Mouse (Mus musculus) midbrain, embryonic 10.5 days (tissue): ENCODE data around the gene Tmem59. TPM values are rescaled to one million over a fixed set of nuclear protein-coding genes. Genes with fewer than 3 reads are reported as not detected.

Experiments
- DNase-seq: peaks from one replicate; pipeline ENCODE4 v3.0.0-alpha.2; 2017; ENCODE audit warnings: low spot score
- H3K27ac ChIP-seq: fragments of 300-500 bp; sonication (generic); replicated peaks from 2 replicates; pipeline ENCODE4 v1.5.1; 2016; ENCODE audit warnings: mild to moderate bottlenecking
- H3K27me3 ChIP-seq: fragments of 300-500 bp; sonication (generic); 2 replicates; pipeline ENCODE4 v1.6.1; 2016; ENCODE audit warnings: low read depth, mild to moderate bottlenecking; ENCODE audit not compliant: poor library complexity, severe bottlenecking
- H3K36me3 ChIP-seq: fragments of 300-500 bp; sonication (generic); 2 replicates; pipeline ENCODE4 v1.6.1; 2016; ENCODE audit warnings: mild to moderate bottlenecking, moderate library complexity
- H3K4me1 ChIP-seq: fragments of 300-500 bp; sonication (generic); 2 replicates; pipeline ENCODE4 v1.6.1; 2016
- H3K4me3 ChIP-seq: fragments of 300-500 bp; sonication (generic); 2 replicates; pipeline ENCODE4 v1.5.1; 2016; ENCODE audit warnings: mild to moderate bottlenecking, moderate library complexity
- H3K9me3 ChIP-seq: fragments of 300-500 bp; sonication (generic); replicated peaks from 2 replicates; pipeline ENCODE4 v1.6.1; 2016; ENCODE audit warnings: mild to moderate bottlenecking
- WGBS: fragments of 180-500 bp; shearing (Covaris S2); methylation state at CpG from one replicate; pipeline ENCODE4 v1.1.7; 2016; 5-methylcytosine and 5-hydroxymethylcytosine counted together
- polyA plus RNA-seq: library from polyadenylated mRNA; unstranded; fragments of >200 nt; fragmentation: Nextera tagmentation; extraction: Ambion mirVana; gene quantifications from 2 replicates; pipeline ENCODE4 v1.2.1, GENCODE M21; 2016

The Tmem59 gene
- polyA plus RNA-seq, 1 experiment from 2014 or later, result 279 TPM

DNA sequence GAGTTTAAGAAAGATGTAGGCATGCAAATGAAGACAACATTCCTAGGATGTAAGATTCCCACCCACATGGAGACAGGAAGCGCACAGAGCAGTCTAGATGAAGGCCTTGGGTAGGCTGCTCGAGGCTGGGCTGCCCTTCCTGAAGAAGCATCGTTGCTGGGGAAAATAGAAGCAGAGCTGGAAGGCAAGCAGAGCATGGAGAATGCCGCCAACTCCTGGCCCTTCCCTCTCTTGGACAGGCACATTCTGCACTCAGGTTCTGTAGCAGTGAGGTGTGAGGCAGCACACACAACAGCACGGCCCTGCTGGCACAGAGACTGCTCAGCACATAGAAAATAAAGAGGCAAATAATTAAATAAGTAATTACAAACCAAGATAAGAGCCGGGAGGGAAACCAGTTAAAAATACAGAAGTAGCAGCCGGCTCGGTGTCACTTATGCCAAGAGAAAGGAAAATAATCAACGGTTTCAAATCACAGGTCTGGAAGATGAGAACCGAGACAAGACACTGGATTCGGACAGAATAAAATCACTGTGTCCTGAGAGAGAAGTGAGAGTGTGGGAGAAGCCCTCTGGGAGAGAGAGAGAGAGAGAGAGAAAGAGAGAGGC lies 18.9 kb upstream of the Tmem59 start:
- no peak overlapping the region for H3K4me3 ChIP-seq
- no peaks in the 10 kb centered on the region for H3K27me3 ChIP-seq
- no peak for DNase-seq
- no peaks in the 10 kb centered on the region for H3K9me3 ChIP-seq
- WGBS, result 90% methylated on average over 11 of the region's 11 CpGs
- H3K27ac ChIP-seq, result no peak overlapping the region
- peaks cover 52% of the 10 kb centered on the region for H3K36me3 ChIP-seq
- peaks cover 1% of the 10 kb centered on the region; the same call in 1 of the 2 replicates for H3K4me1 ChIP-seq

- Histone ChIP-seq H3K9me3 (no peaks in the 10 kb centered on the region), H3K4me1 (peaks cover 2% of the 10 kb centered on the region; the same call in 1 of the 2 replicates), H3K36me3 (peaks cover 58% of the 10 kb centered on the region), H3K27me3 (no peaks in the 10 kb centered on the region), H3K4me3 (no peak overlapping the region), H3K27ac (0 out of 2 replicates have a peak overlapping the region, but pooled peaks have one; percentile 24)
- DNase-seq, result no peak
- 89% methylated on average over 8 of the region's 8 CpGs for WGBS
These were observed 18.0 kb upstream of the Tmem59 start for GRCm38 (mm10) chr4:107160181-107160580.

GRCm38 (mm10) chr4:107163341-107163740 lies 14.9 kb upstream of the Tmem59 start:
- Histone ChIP-seq H3K4me1 (peaks cover 2% of the 10 kb centered on the region; the same call in 1 of the 2 replicates), H3K36me3 (peaks cover 47% of the 10 kb centered on the region), H3K27me3 (no peaks in the 10 kb centered on the region), H3K27ac (0 out of 2 replicates have a peak overlapping the region, but pooled peaks have one; percentile 18), H3K4me3 (no peak overlapping the region), H3K9me3 (no peaks in the 10 kb centered on the region)
- no peak for DNase-seq
- WGBS, result 94% methylated on average over 10 of the region's 10 CpGs

GRCm38 (mm10) chr4:107163756-107164587 lies 14.2 kb upstream of the Tmem59 start:
- WGBS, result 53% methylated on average over 9 of the region's 9 CpGs
- Histone ChIP-seq H3K27me3 (no peaks in the 10 kb centered on the region), H3K4me1 (peaks cover 2% of the 10 kb centered on the region; the same call in 1 of the 2 replicates), H3K9me3 (no peaks in the 10 kb centered on the region), H3K4me3 (no peak overlapping the region), H3K36me3 (peaks cover 44% of the 10 kb centered on the region), H3K27ac (0 out of 2 replicates have a peak overlapping the region, but pooled peaks have one; percentile 23)
- DNase-seq, result peak; percentile 59

GRCm38 (mm10) chr4:107166700-107167099 lies 11.5 kb upstream of the Tmem59 start:
- H3K4me1 ChIP-seq, result peaks cover 2% of the 10 kb centered on the region; the same call in 1 of the 2 replicates
- no peaks in the 10 kb centered on the region for H3K9me3 ChIP-seq
- DNase-seq, result no peak
- H3K27ac ChIP-seq, result no peak overlapping the region
- WGBS, result 88% methylated on average over 5 of the region's 5 CpGs
- H3K4me3 ChIP-seq, result no peak overlapping the region
- H3K36me3 ChIP-seq, result peaks cover 46% of the 10 kb centered on the region
- H3K27me3 ChIP-seq, result no peaks in the 10 kb centered on the region

GRCm38 (mm10) chr4:107167798-107168197 lies 10.4 kb upstream of the Tmem59 start:
- Histone ChIP-seq H3K36me3 (peaks cover 54% of the 10 kb centered on the region), H3K27ac (no peak overlapping the region), H3K4me1 (peaks cover 2% of the 10 kb centered on the region; the same call in 1 of the 2 replicates), H3K9me3 (no peaks in the 10 kb centered on the region), H3K4me3 (no peak overlapping the region), H3K27me3 (no peaks in the 10 kb centered on the region)
- WGBS, result 89% methylated on average over 5 of the region's 5 CpGs
- no peak for DNase-seq

DNA sequence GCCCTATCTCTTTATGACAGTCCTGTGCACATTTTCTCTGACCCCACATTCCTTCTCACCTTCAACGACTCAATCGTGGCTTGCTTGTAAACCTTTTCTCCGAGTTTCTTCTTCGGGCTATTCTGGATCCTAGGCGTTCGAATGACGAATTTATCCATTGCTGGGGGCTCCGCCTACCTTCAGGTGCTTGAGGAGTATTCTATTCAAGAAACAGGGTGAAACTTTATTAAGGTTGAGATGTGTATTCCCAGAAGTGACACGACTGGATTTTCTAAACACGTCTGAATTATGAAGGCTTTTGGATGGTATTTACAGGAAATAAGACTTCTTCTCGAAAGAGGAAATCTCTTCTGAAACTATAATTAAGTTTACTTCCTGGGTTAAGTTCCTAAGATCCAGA lies 693 bp upstream of the Tmem59 start:
- Histone ChIP-seq H3K4me3 (peak overlapping the region; percentile 96), H3K27ac (peak overlapping the region; percentile 97), H3K27me3 (no peaks in the 10 kb centered on the region), H3K9me3 (no peaks in the 10 kb centered on the region), H3K36me3 (peaks cover 40% of the 10 kb centered on the region), H3K4me1 (peaks cover 31% of the 10 kb centered on the region)
- WGBS, result 56% methylated on average over 11 of the region's 11 CpGs
- DNase-seq, result no peak

DNA sequence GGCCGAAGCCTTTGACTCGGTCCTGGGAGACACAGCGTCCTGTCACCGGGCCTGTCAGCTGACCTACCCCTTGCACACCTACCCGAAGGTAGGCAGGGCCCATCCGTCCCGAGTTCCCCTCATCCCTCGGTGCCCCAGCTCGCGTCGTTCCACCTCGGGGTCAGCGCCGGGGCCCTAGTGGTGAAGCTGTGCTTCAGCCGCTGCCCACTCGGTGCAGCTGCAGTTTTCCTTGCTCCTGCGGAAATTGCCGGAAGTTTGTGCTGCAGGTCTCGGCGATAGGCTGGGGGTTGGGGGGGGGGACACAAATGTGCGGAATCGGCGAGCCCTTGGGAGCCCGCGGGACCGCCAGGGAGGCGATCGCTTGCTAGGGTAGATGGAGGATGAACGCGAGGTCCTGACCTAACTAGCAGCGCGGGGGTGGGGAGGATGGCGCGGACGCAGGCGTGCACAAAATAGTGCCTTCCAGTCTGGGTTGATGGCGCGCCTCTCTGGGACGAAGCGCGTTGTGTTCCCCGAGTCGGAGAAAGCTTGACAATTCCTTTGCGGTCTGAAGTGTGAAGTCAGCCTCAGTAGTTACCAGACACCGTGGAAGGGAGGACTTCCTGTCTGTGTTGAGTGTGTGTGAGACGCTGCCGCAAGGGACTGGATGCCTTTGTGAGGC lies 761 bp downstream of the Tmem59 start, which contains the start of gene Tceanc2:
Gene Tceanc2 (minus strand): TSS at position 287 of the 661 bp plus-strand sequence.
- peaks cover 31% of the 10 kb centered on the region for H3K4me1 ChIP-seq
- peaks cover 26% of the 10 kb centered on the region for H3K36me3 ChIP-seq
- no peaks in the 10 kb centered on the region for H3K9me3 ChIP-seq
- H3K27ac ChIP-seq, result peak within 1 kb of the TSS; percentile 97
- no peaks in the 10 kb centered on the region for H3K27me3 ChIP-seq
- H3K4me3 ChIP-seq, result peak within 1 kb of the TSS; percentile 96
- no peak for DNase-seq
- WGBS, result under 1% methylated on average over 47 of the region's 47 CpGs

DNA sequence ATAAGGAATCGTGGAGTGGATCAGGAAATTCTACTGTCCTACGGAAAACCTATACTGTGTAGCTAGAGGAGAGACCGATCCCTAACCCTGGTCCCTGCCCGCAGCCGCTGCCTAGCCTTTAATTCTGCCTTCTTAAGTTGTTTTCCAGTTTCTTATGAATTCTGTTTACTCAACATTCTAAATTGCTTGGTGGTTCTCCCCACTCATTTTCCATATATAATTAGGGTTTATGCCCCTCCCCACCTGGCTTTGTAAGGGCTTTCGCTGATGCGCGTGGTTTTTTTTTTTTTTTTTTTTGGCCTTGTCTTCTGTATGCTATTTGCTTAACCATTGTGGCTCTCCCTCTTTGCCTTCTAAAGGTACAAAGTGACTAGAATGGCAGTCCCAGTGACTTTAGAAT lies 1.4 kb downstream of the Tmem59 start:
- H3K9me3 ChIP-seq, result no peaks in the 10 kb centered on the region
- WGBS, result 11% methylated on average over 8 of the region's 8 CpGs
- peak overlapping the region; percentile 97 for H3K27ac ChIP-seq
- peaks cover 21% of the 10 kb centered on the region for H3K36me3 ChIP-seq
- H3K4me1 ChIP-seq, result peaks cover 31% of the 10 kb centered on the region
- no peaks in the 10 kb centered on the region for H3K27me3 ChIP-seq
- peak overlapping the region; percentile 96 for H3K4me3 ChIP-seq
- no peak for DNase-seq

DNA sequence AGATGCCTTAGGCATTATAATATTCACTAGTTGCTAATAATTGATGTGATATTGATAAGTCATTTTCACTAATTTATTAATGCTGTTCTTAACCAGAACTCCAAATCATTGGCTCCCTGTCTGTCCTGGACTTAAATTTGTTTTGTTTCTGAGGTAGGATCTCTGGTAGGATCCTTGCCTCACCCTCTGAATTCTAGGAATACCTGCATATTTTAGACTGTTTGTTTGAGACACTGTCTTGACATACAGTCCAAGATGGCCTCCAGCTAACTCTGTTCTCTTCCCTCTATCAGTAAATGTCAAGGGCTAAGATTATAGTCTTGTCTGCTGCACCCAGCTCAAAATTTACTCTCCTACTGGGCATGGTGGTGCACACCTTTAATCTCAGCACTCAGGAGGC lies 2.5 kb downstream of the Tmem59 start:
- peaks cover 10% of the 10 kb centered on the region for H3K36me3 ChIP-seq
- no peak overlapping the region for H3K27ac ChIP-seq
- H3K4me1 ChIP-seq, result peaks cover 31% of the 10 kb centered on the region
- DNase-seq, result no peak
- no peaks in the 10 kb centered on the region for H3K9me3 ChIP-seq
- H3K4me3 ChIP-seq, result peak overlapping the region; percentile 96; the same call in 1 of the 2 replicates
- no peaks in the 10 kb centered on the region for H3K27me3 ChIP-seq

- DNase-seq, result no peak
- Histone ChIP-seq H3K4me3 (no peak overlapping the region), H3K27me3 (no peaks in the 10 kb centered on the region), H3K36me3 (peaks cover 12% of the 10 kb centered on the region), H3K27ac (no peak overlapping the region), H3K9me3 (no peaks in the 10 kb centered on the region), H3K4me1 (peaks cover 30% of the 10 kb centered on the region)
- 90% methylated on average over 6 of the region's 6 CpGs for WGBS
These were observed 3.7 kb downstream of the Tmem59 start for GRCm38 (mm10) chr4:107181866-107182265.

DNA sequence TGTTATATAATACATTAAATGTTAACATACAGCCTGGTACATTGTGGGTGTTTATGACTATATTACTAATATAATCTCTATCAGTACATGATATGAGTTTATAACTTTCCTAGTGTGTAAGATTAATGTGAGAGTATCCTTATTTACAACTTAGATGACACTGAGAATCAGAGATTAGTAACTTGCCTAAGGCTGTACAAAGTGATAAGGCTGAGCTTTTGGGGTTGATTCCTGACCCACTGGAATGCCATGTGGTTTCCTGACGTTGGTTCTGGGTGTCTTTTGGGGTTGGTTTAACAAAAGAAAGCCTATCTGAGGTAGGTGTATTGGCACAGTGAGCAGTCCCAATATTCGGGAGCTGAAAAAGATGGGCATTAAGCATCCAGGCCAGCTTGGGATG lies 4.6 kb downstream of the Tmem59 start:
- WGBS, result 77% methylated on average over 2 of the region's 2 CpGs
- DNase-seq, result no peak

More for the DNA sequence above, 4.6 kb downstream of the Tmem59 start:
- H3K4me1 ChIP-seq, result peaks cover 21% of the 10 kb centered on the region
- H3K9me3 ChIP-seq, result no peaks in the 10 kb centered on the region
- H3K36me3 ChIP-seq, result peaks cover 21% of the 10 kb centered on the region
- no peak overlapping the region for H3K4me3 ChIP-seq
- no peaks in the 10 kb centered on the region for H3K27me3 ChIP-seq
- no peak overlapping the region for H3K27ac ChIP-seq
